Mouse (Mus musculus): ENCODE measurements around the gene Duxbl2. TPM values are rescaled to one million over a fixed set of nuclear protein-coding genes. Genes with fewer than 3 reads are reported as not detected.

Duxbl2 gene
- polyA plus RNA-seq, 1 experiment = not detected

Other genes starting within 250 kb of the Duxbl2 start
- gene Plac9a, start 215.2 kb upstream of the Duxbl2 start, polyA plus RNA-seq (2012) = not detected in 2 replicates
- gene Tmem254a, start 190.7 kb upstream of the Duxbl2 start, polyA plus RNA-seq (2012) = 0.05 and 0.06 TPM in 2 replicates
- gene Cphx1, start 180.0 kb upstream of the Duxbl2 start, polyA plus RNA-seq (2012) = not detected in 2 replicates
- not detected in 2 replicates for gene Duxbl1, start 139.8 kb upstream of the Duxbl2 start, polyA plus RNA-seq (2012)
- gene Gm9780, start 75.6 kb upstream of the Duxbl2 start, polyA plus RNA-seq (2012) = not detected in 2 replicates
- 0.03 and 0.07 TPM in 2 replicates for gene Tmem254c, start 51.0 kb upstream of the Duxbl2 start, polyA plus RNA-seq (2012)
- gene Cphx2, start 36.8 kb upstream of the Duxbl2 start, polyA plus RNA-seq (2012) = not detected in 2 replicates
- not detected in 2 replicates for gene Cphx3, start 36.1 kb upstream of the Duxbl2 start, polyA plus RNA-seq (2012)
- not detected in 2 replicates for gene Plac9b, start 64.1 kb downstream of the Duxbl2 start, polyA plus RNA-seq (2012)
- 0.06 TPM in 1 of 2 replicates, not detected in the other for gene Tmem254b, start 88.7 kb downstream of the Duxbl2 start, polyA plus RNA-seq (2012)
- gene Duxbl3, start 139.6 kb downstream of the Duxbl2 start, polyA plus RNA-seq (2012) = not detected in 2 replicates

Data from erythroblast, embryonic 14.5 days (primary cell).